Mouse (Mus musculus): ENCODE measurements around the gene Gm21731. TPM values are rescaled to one million over a fixed set of nuclear protein-coding genes. Genes with fewer than 3 reads are reported as not detected.
"Not testable (repeated sequence)": the region's sequence is repeated elsewhere in the genome, so short reads cannot be mapped to it uniquely, and the experiment has no call there.

The Gm21731 gene
- polyA plus RNA-seq, 1 experiment from 2014 or later: not detected

GRCm38 (mm10) chr13:120258817-120259658, 20.1 kb downstream of the Gm21731 start:
- H3K9me3 ChIP-seq (replicated peaks; ENCODE audit: control insufficient read depth, low read length); H3K27me3 ChIP-seq (ENCODE audit: control insufficient read depth, insufficient read depth, low read length); H3K9ac ChIP-seq (ENCODE audit: low read length); H3K4me1 ChIP-seq (ENCODE audit: control insufficient read depth, insufficient read depth, low read length); H3K4me2 ChIP-seq (ENCODE audit: low read depth, low read length); H3K27ac ChIP-seq (ENCODE audit: low read length); ATAC-seq (replicated peaks; ENCODE audit: extremely low read depth, insufficient read depth, low FRiP score); H3K4me3 ChIP-seq (ENCODE audit: low read length); H3K36me3 ChIP-seq (ENCODE audit: control insufficient read depth, insufficient read depth): not testable (repeated sequence)
- 79% methylated on average over 3 of the region's 3 CpGs for WGBS

GRCm38 (mm10) chr13:120259718-120260117, 20.8 kb downstream of the Gm21731 start:
- not testable (repeated sequence) for ATAC-seq (replicated peaks; ENCODE audit: extremely low read depth, insufficient read depth, low FRiP score); H3K27ac ChIP-seq (ENCODE audit: low read length); H3K4me3 ChIP-seq (ENCODE audit: low read length); H3K9ac ChIP-seq (ENCODE audit: low read length); H3K27me3 ChIP-seq (ENCODE audit: control insufficient read depth, insufficient read depth, low read length); H3K36me3 ChIP-seq (ENCODE audit: control insufficient read depth, insufficient read depth); H3K9me3 ChIP-seq (replicated peaks; ENCODE audit: control insufficient read depth, low read length); H3K4me1 ChIP-seq (ENCODE audit: control insufficient read depth, insufficient read depth, low read length); H3K4me2 ChIP-seq (ENCODE audit: low read depth, low read length)
- 44% methylated on average over 3 of the region's 3 CpGs for WGBS

GRCm38 (mm10) chr13:120262870-120263269, 24.0 kb downstream of the Gm21731 start, which contains the start of gene AF067061:
Gene AF067061, plus strand, starts transcription at chr13:120263114.
- WGBS: 83% methylated on average over 2 of the region's 2 CpGs
- H3K4me1 ChIP-seq (ENCODE audit: control insufficient read depth, insufficient read depth, low read length); H3K9me3 ChIP-seq (replicated peaks; ENCODE audit: control insufficient read depth, low read length); H3K9ac ChIP-seq (ENCODE audit: low read length); H3K27ac ChIP-seq (ENCODE audit: low read length); H3K27me3 ChIP-seq (ENCODE audit: control insufficient read depth, insufficient read depth, low read length); ATAC-seq (replicated peaks; ENCODE audit: extremely low read depth, insufficient read depth, low FRiP score); H3K4me3 ChIP-seq (ENCODE audit: low read length); H3K36me3 ChIP-seq (ENCODE audit: control insufficient read depth, insufficient read depth); H3K4me2 ChIP-seq (ENCODE audit: low read depth, low read length): not testable (repeated sequence)

- H3K9ac ChIP-seq (ENCODE audit: low read length); H3K36me3 ChIP-seq (ENCODE audit: control insufficient read depth, insufficient read depth); ATAC-seq (replicated peaks; ENCODE audit: extremely low read depth, insufficient read depth, low FRiP score); H3K4me2 ChIP-seq (ENCODE audit: low read depth, low read length); H3K4me1 ChIP-seq (ENCODE audit: control insufficient read depth, insufficient read depth, low read length); H3K27me3 ChIP-seq (ENCODE audit: control insufficient read depth, insufficient read depth, low read length); H3K9me3 ChIP-seq (replicated peaks; ENCODE audit: control insufficient read depth, low read length); H3K27ac ChIP-seq (ENCODE audit: low read length); H3K4me3 ChIP-seq (ENCODE audit: low read length): not testable (repeated sequence)
- 22% methylated on average over 2 of the region's 2 CpGs for WGBS
Measured at GRCm38 (mm10) chr13:120277837-120278236, 38.9 kb downstream of the Gm21731 start.

- H3K4me2 ChIP-seq (ENCODE audit: low read depth, low read length): no peak overlapping the region
- no peak overlapping the region for H3K9ac ChIP-seq (ENCODE audit: low read length)
- WGBS: 84% methylated on average over 9 of the region's 9 CpGs
- H3K9me3 ChIP-seq (replicated peaks; ENCODE audit: control insufficient read depth, low read length): no peaks in the 10 kb centered on the region
- no peaks in the 10 kb centered on the region for H3K36me3 ChIP-seq (ENCODE audit: control insufficient read depth, insufficient read depth)
- no peak overlapping the region for H3K27ac ChIP-seq (ENCODE audit: low read length)
- no peaks in the 10 kb centered on the region for H3K4me1 ChIP-seq (ENCODE audit: control insufficient read depth, insufficient read depth, low read length)
- H3K4me3 ChIP-seq (ENCODE audit: low read length): no peak overlapping the region
- H3K27me3 ChIP-seq (ENCODE audit: control insufficient read depth, insufficient read depth, low read length): no peaks in the 10 kb centered on the region
- no peak for ATAC-seq (replicated peaks; ENCODE audit: extremely low read depth, insufficient read depth, low FRiP score)
Measured at GRCm38 (mm10) chr13:120278784-120279183, 39.9 kb downstream of the Gm21731 start.

Other genes starting within 250 kb of the Gm21731 start
- not detected in 2 replicates for gene Gm36079, start 212.1 kb upstream of the Gm21731 start, polyA plus RNA-seq (2015; fragmentation: Nextera tagmentation; extraction: Ambion mirVana)
- gene Gm21188, start 186.9 kb upstream of the Gm21731 start, polyA plus RNA-seq (2015; fragmentation: Nextera tagmentation; extraction: Ambion mirVana): 0.14 TPM in 1 of 2 replicates, not detected in the other
- not detected in 2 replicates for gene Gm20767, start 98.9 kb upstream of the Gm21731 start, polyA plus RNA-seq (2015; fragmentation: Nextera tagmentation; extraction: Ambion mirVana)
- not detected in 2 replicates for gene Gm21818, start 66.7 kb upstream of the Gm21731 start, polyA plus RNA-seq (2015; fragmentation: Nextera tagmentation; extraction: Ambion mirVana)
- not detected in 2 replicates for gene Gm21762, start 23.2 kb upstream of the Gm21731 start, polyA plus RNA-seq (2015; fragmentation: Nextera tagmentation; extraction: Ambion mirVana)
- not detected in 2 replicates for gene AF067061, start 24.0 kb downstream of the Gm21731 start, polyA plus RNA-seq (2015; fragmentation: Nextera tagmentation; extraction: Ambion mirVana)
- gene BC147527, start 61.3 kb downstream of the Gm21731 start, polyA plus RNA-seq (2015; fragmentation: Nextera tagmentation; extraction: Ambion mirVana): 0.99 and 3.2 TPM in 2 replicates
- not detected in 2 replicates for gene Tcstv3, start 77.8 kb downstream of the Gm21731 start, polyA plus RNA-seq (2015; fragmentation: Nextera tagmentation; extraction: Ambion mirVana)